Mouse (Mus musculus) CH12.LX (cell line): ENCODE measurements around the gene Fancc. TPM values are rescaled to one million over a fixed set of nuclear protein-coding genes. Genes with fewer than 3 reads are reported as not detected.
A peak's percentile ranks its signal among the peaks of the same experiment; 100 is the strongest.

ENCODE experiments used
- DNase-seq: peaks from one replicate; pipeline ENCODE4 v3.0.0-alpha.2; 2013; ENCODE audit errors: extremely low read depth
- H3K27ac ChIP-seq: 2 replicates; pipeline ENCODE4 v1.5.1; 2012; ENCODE audit warnings: low read depth, mild to moderate bottlenecking, control low read depth, moderate library complexity; ENCODE audit not compliant: insufficient read depth
- H3K27me3 ChIP-seq: replicated peaks from 2 replicates; pipeline ENCODE3; 2012; ENCODE audit warnings: inconsistent platforms
- H3K36me3 ChIP-seq, 2 experiments: replicated peaks in 1 of 2; 2 replicates each; pipeline versions ENCODE3 to v1.6.1; 2012; ENCODE audit warnings: inconsistent platforms in 1 of 2, low read length in 1 of 2, mild to moderate bottlenecking in 1 of 2, mixed read lengths in 1 of 2, moderate library complexity in 1 of 2; ENCODE audit not compliant: control insufficient read depth in 1 of 2, insufficient read depth in 1 of 2
- H3K4me1 ChIP-seq, 2 experiments: 2 replicates each; pipeline ENCODE4 v1.6.1; 2012; ENCODE audit warnings: inconsistent platforms in 1 of 2, moderate library complexity in 1 of 2; ENCODE audit not compliant: insufficient read depth in 2 of 2, control insufficient read depth in 1 of 2
- H3K4me2 ChIP-seq: 2 replicates; pipeline ENCODE4 v1.6.1; 2012; ENCODE audit warnings: low read depth, mild to moderate bottlenecking, control low read depth; ENCODE audit not compliant: poor library complexity, insufficient read depth, severe bottlenecking
- H3K4me3 ChIP-seq, 3 experiments: fragments of 150-350 bp in 1 of 3; sonication (generic) in 1 of 3; replicated peaks in 1 of 3; 2 replicates each; pipeline versions ENCODE3 to v1.5.1; 2011 to 2012; ENCODE audit warnings: low read depth in 2 of 3, low read length in 2 of 3, mild to moderate bottlenecking in 2 of 3, moderate library complexity in 2 of 3, control low read depth in 1 of 3, improper control_type of control experiment in 1 of 3, inconsistent platforms in 1 of 3, mixed read lengths in 1 of 3; ENCODE audit not compliant: poor library complexity in 1 of 3
- H3K79me2 ChIP-seq: replicated peaks from 2 replicates; pipeline ENCODE4 v1.6.1; 2012; ENCODE audit warnings: mild to moderate bottlenecking, moderate library complexity; ENCODE audit not compliant: control insufficient read depth, poor library complexity, insufficient read depth, severe bottlenecking; ENCODE audit errors: extremely low read depth
- H3K9ac ChIP-seq: 2 replicates; pipeline ENCODE4 v1.6.1; 2012; ENCODE audit warnings: low read depth, mild to moderate bottlenecking, control low read depth, moderate library complexity; ENCODE audit not compliant: insufficient read depth
- H3K9me3 ChIP-seq: replicated peaks from 2 replicates; pipeline ENCODE3; 2012; ENCODE audit warnings: low read length, inconsistent platforms, mixed read lengths
- CTCF ChIP-seq, 2 experiments: IDR thresholded peaks in 1 of 2; conservative IDR thresholded peaks in 1 of 2; 2 replicates each; pipeline ENCODE4 v1.5.1; 2011 to 2012; ENCODE audit warnings: low read depth in 2 of 2, low read length in 2 of 2, improper control_type of control experiment in 1 of 2, inconsistent platforms in 1 of 2, mild to moderate bottlenecking in 1 of 2, moderate library complexity in 1 of 2
- E2F4 ChIP-seq: IDR thresholded peaks from 2 replicates; pipeline ENCODE4 v1.6.1; 2011; ENCODE audit warnings: low read depth, low read length, improper control_type of control experiment; ENCODE audit not compliant: insufficient replicate concordance
- EP300 ChIP-seq: IDR thresholded peaks from 2 replicates; pipeline ENCODE4 v1.6.1; 2011; ENCODE audit warnings: low read length, improper control_type of control experiment
- IRF4 ChIP-seq: IDR thresholded peaks from 2 replicates; pipeline ENCODE4 v1.6.1; 2014; ENCODE audit warnings: low read depth, mild to moderate bottlenecking, inconsistent platforms, low read length, improper control_type of control experiment
- JUND ChIP-seq: conservative IDR thresholded peaks from 2 replicates; pipeline ENCODE4 v1.6.1; 2011; ENCODE audit warnings: low read depth, low read length, improper control_type of control experiment
- KAT2A ChIP-seq: IDR thresholded peaks from 2 replicates; pipeline ENCODE4 v1.6.1; 2012; ENCODE audit warnings: low read length, improper control_type of control experiment, inconsistent platforms; ENCODE audit not compliant: insufficient replicate concordance
- MAFK ChIP-seq: IDR thresholded peaks from 2 replicates; pipeline ENCODE4 v1.6.1; 2011; ENCODE audit warnings: low read length, improper control_type of control experiment; ENCODE audit not compliant: insufficient replicate concordance
- MAX ChIP-seq: IDR thresholded peaks from 2 replicates; pipeline ENCODE4 v1.6.1; 2011; ENCODE audit warnings: low read length, improper control_type of control experiment
- MAZ ChIP-seq: IDR thresholded peaks from 2 replicates; pipeline ENCODE4 v1.6.1; 2012; ENCODE audit warnings: low read depth, mild to moderate bottlenecking, inconsistent platforms, low read length, improper control_type of control experiment, moderate library complexity
- MEF2A ChIP-seq: IDR thresholded peaks from 2 replicates; pipeline ENCODE4 v1.6.1; 2014; ENCODE audit warnings: low read depth, mild to moderate bottlenecking, inconsistent platforms, low read length, improper control_type of control experiment, borderline replicate concordance
- MYC ChIP-seq: IDR thresholded peaks from 2 replicates; pipeline ENCODE4 v1.6.1; 2011; ENCODE audit warnings: low read depth, mild to moderate bottlenecking, improper control_type of control experiment, low read length
- NELFE ChIP-seq: IDR thresholded peaks from 2 replicates; pipeline ENCODE4 v1.6.1; 2011; ENCODE audit warnings: low read depth, low read length, improper control_type of control experiment
- SMC3 ChIP-seq: IDR thresholded peaks from 2 replicates; pipeline ENCODE4 v1.6.1; 2011; ENCODE audit warnings: low read depth, low read length, improper control_type of control experiment
- TBP ChIP-seq: conservative IDR thresholded peaks from 2 replicates; pipeline ENCODE4 v1.6.1; 2011; ENCODE audit warnings: low read depth, low read length, improper control_type of control experiment
- USF2 ChIP-seq: conservative IDR thresholded peaks from 2 replicates; pipeline ENCODE4 v1.6.1; 2011; ENCODE audit warnings: low read depth, low read length, improper control_type of control experiment
- ZC3H11A ChIP-seq: IDR thresholded peaks from 2 replicates; pipeline ENCODE4 v1.6.1; 2012; ENCODE audit warnings: low read depth, mild to moderate bottlenecking, inconsistent platforms, low read length, improper control_type of control experiment
- ZNF384 ChIP-seq: IDR thresholded peaks from 2 replicates; pipeline ENCODE4 v1.6.1; 2012; ENCODE audit warnings: low read depth, low read length, improper control_type of control experiment, inconsistent platforms
- dilution Hi-C: fragments of 300-500 bp; cut with MboI; formaldehyde crosslinking; loops from 2 replicates; pipeline ENCODE4 v1.14.3; 2020; ENCODE audit warnings: low sequenced_read_pairs; ENCODE audit not compliant: extremely low pct_unique_long_range_greater_than_20kb, extremely low pct_ligation_motif_present
- in situ Hi-C: fragments of 300-500 bp; cut with MboI; formaldehyde crosslinking; loops from 3 replicates; pipeline ENCODE4 v1.14.3; 2019; ENCODE audit warnings: low sequenced_read_pairs, low pct_ligation_motif_present, low pct_unique_long_range_greater_than_20kb, mixed read lengths
- polyA plus RNA-seq: library from polyadenylated mRNA; unstranded; fragments of >175 nt; gene quantifications from 2 replicates; pipeline ENCODE4 v1.2.1, GENCODE M21; 2012; ENCODE audit warnings: low read depth; ENCODE audit not compliant: insufficient read length
- total RNA-seq, 2 experiments: library from RNA; depleted of rRNA; stranded (reverse); fragments of 300-350 nt in 1 of 2; fragments of >200 nt in 1 of 2; gene quantifications; 2 replicates each; pipeline ENCODE4 v1.2.3; 2012 to 2014

Fancc gene
- total and polyA plus RNA-seq, 3 experiments, result 8.2 to 12.4 (median 8.7) TPM

GRCm38 (mm10) chr13:63345476-63346225 lies 151.4 kb downstream of the Fancc start:
- Histone ChIP-seq H3K9ac (no peak overlapping the region), H3K79me2 (no peaks in the 10 kb centered on the region), H3K4me3 (no peak overlapping the region), H3K36me3 (peaks cover 2% of the 10 kb centered on the region in 2 experiments), H3K27me3 (no peaks in the 10 kb centered on the region), H3K4me2 (no peak overlapping the region), H3K27ac (no peak overlapping the region), H3K4me1 (peaks cover 5 to 47% of the 10 kb centered on the region in 2 experiments; a peak in 3 of 4 replicates), H3K9me3 (no peaks in the 10 kb centered on the region)
- TF ChIP-seq ZNF384, result no peak
- no peak for TF ChIP-seq SMC3
- TF ChIP-seq TBP, result no peak
- no peak for TF ChIP-seq JUND
- TF ChIP-seq NELFE, result no peak
- TF ChIP-seq USF2, result no peak
- no peak for TF ChIP-seq CTCF (conservative IDR thresholded peaks at IDR 0.05 in 1 of 2, IDR thresholded peaks at IDR 0.05 in 1 of 2; ENCODE audit: low read depth in 2 of 2, low read length in 2 of 2)
- TF ChIP-seq E2F4, result no peak
- no peak for TF ChIP-seq IRF4
- no peak for TF ChIP-seq MYC
- no peak for TF ChIP-seq MAX
- TF ChIP-seq ZC3H11A, result no peak
- no peak for TF ChIP-seq MAFK
- TF ChIP-seq EP300, result no peak
- no peak for TF ChIP-seq MAZ
- TF ChIP-seq KAT2A, result no peak
- dilution Hi-C loops (no loop called here), in situ Hi-C loops (loop anchor here (25.0 kb wide), 1 partner anchor 692 kb away; no protein-coding TSS in a partner anchor)
- DNase-seq, result no peak

DNA sequence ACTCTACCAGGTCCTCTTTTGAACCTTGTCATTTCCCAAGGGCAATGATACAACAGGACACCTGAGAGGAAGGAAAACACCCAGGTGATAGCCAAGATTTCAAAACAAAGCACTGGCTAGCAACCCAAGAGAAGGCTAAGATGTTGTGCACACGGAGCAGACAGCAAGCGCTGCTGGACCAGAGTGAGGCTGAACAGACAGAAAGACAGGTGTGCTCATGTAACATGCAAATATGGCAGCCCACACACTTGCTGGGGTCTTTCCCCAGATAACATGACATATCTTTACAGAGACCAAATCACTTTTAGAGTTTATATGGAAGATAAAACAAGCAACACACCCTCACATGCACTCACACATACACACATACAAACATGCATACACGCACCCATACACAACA lies 152.6 kb downstream of the Fancc start:
- Histone ChIP-seq H3K4me3 (no peak overlapping the region), H3K4me2 (no peak overlapping the region), H3K27ac (no peak overlapping the region), H3K79me2 (no peaks in the 10 kb centered on the region), H3K9ac (no peak overlapping the region)
- dilution Hi-C loops (no loop called here), in situ Hi-C loops (loop anchor here (25.0 kb wide), 1 partner anchor 693 kb away; no protein-coding TSS in a partner anchor)
- TF ChIP-seq EP300, result peak; percentile 46; the same call in 1 of the 2 replicates
- no peak for TF ChIP-seq USF2
- TF ChIP-seq MEF2A, result no peak
- TF ChIP-seq, all 38 proteins: peak for 1
- Histone ChIP-seq H3K9me3 (no peaks in the 10 kb centered on the region), H3K4me1 (peaks cover 5 to 47% of the 10 kb centered on the region in 2 experiments; a peak in 3 of 4 replicates), H3K27me3 (no peaks in the 10 kb centered on the region), H3K36me3 (peaks cover 2% of the 10 kb centered on the region in 2 experiments)
- DNase-seq, result peak; percentile 65
